Mouse (Mus musculus): ENCODE data around the gene Kdm2b. TPM values are rescaled to one million over a fixed set of nuclear protein-coding genes. Genes with fewer than 3 reads are reported as not detected.
A peak's percentile ranks its signal among the peaks of the same experiment; 100 is the strongest.

The Kdm2b gene
- total and polyA plus RNA-seq, 3 experiments: 29.2 to 48.9 TPM; not detected in 1

GRCm38 (mm10) chr5:122882256-122883050 is 107.2 kb downstream of the Kdm2b start:
- no peak for DNase-seq (ENCODE audit: low read depth, low spot score)
- Histone ChIP-seq H3K9me3 (replicated peaks; ENCODE audit: insufficient read depth, low read length) (no peaks in the 10 kb centered on the region), H3K79me2 (ENCODE audit: control insufficient read depth, insufficient read depth, low read length, poor library complexity) (peaks cover 2% of the 10 kb centered on the region; the same call in 1 of the 2 replicates), H3K36me3 (ENCODE audit: control insufficient read depth in 1 of 2, insufficient read depth in 2 of 2, low read length in 2 of 2) (peaks cover 1 to 2% of the 10 kb centered on the region in 2 experiments; a peak in 3 of 4 replicates), H3K27ac (ENCODE audit: control insufficient read depth, low read depth, low read length) (no peak overlapping the region), H3K27me3 (ENCODE audit: control insufficient read depth in 1 of 2, insufficient read depth in 2 of 2, low read length in 2 of 2) (no peaks in the 10 kb centered on the region), H3K9ac (ENCODE audit: control insufficient read depth, low read depth, low read length, poor library complexity, severe bottlenecking) (no peak overlapping the region), H3K4me1 (ENCODE audit: control insufficient read depth in 1 of 2, insufficient read depth in 2 of 2, low read length in 2 of 2) (peaks cover 4 to 5% of the 10 kb centered on the region in 2 experiments), H3K4me3 (ENCODE audit: control insufficient read depth in 1 of 2, insufficient read depth in 1 of 2, low read depth in 2 of 2, low read length in 2 of 2) (no peak overlapping the region)
- no peak for TF ChIP-seq SMC3 (IDR thresholded peaks at IDR 0.05; ENCODE audit: low read depth, low read length)
- TF ChIP-seq CHD2 (IDR thresholded peaks at IDR 0.05; ENCODE audit: low read length): no peak
- TF ChIP-seq TBP (IDR thresholded peaks at IDR 0.05; ENCODE audit: low read depth, low read length): no peak

DNA sequence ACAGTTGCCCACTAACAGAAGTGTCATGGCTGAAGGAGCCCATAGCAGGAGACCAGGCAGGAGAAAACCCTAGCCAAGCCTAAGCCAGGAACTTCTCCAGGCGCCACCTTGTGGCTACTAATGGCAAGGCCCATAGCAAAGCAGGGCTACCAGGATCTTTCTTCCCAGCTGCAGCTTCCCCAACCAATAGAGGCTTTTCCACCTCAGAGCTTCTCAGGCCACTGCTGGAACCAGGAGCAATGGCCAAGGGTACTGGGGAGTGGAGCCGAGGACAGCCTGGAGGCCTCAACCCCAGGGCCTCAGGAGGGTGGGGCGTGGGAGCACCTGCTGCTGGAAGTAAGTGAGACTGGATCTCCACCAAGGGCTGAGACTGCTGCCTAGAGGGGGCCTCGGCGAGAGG is 108.3 kb downstream of the Kdm2b start:
- TF ChIP-seq ELF1 (IDR thresholded peaks at IDR 0.05; ENCODE audit: low read depth, low read length) (no peak), MAZ (IDR thresholded peaks at IDR 0.05; ENCODE audit: low read depth, low read length) (no peak), TAL1 (IDR thresholded peaks at IDR 0.05; ENCODE audit: low read length) (no peak), NELFE (IDR thresholded peaks at IDR 0.05; ENCODE audit: low read depth, low read length) (no peak), UBTF (IDR thresholded peaks at IDR 0.05; ENCODE audit: borderline replicate concordance, insufficient read depth, low read depth, low read length) (no peak), POLR2A (IDR thresholded peaks at IDR 0.05; ENCODE audit: control insufficient read depth in 1 of 2, insufficient read depth in 1 of 2, low read depth in 1 of 2, low read length in 2 of 2, poor library complexity in 1 of 2) (0 out of 4 replicates have a peak, but pooled peaks of 1 of the 2 experiments have one; percentile 25), MYB (IDR thresholded peaks at IDR 0.05; ENCODE audit: low read depth, low read length) (no peak), CTCF (IDR thresholded peaks at IDR 0.05 in 2 of 3, conservative IDR thresholded peaks at IDR 0.05 in 1 of 3; ENCODE audit: control insufficient read depth in 1 of 3, insufficient read depth in 1 of 3, low read depth in 2 of 3, low read length in 3 of 3, poor library complexity in 1 of 3, severe bottlenecking in 1 of 3) (peak; percentile 86 to 88 (median 87)), CHD2 (IDR thresholded peaks at IDR 0.05; ENCODE audit: low read length) (no peak), ZC3H11A (IDR thresholded peaks at IDR 0.05; ENCODE audit: low read depth, low read length) (peak; percentile 49; the same call in 1 of the 2 replicates), NRF1 (IDR thresholded peaks at IDR 0.05; ENCODE audit: insufficient read depth, low read depth, low read length, poor library complexity, severe bottlenecking) (no peak), EP300 (IDR thresholded peaks at IDR 0.05; ENCODE audit: low read depth in 1 of 2, low read length in 2 of 2) (no peak), TCF12 (IDR thresholded peaks at IDR 0.05; ENCODE audit: low read depth, low read length) (no peak), RAD21 (IDR thresholded peaks at IDR 0.05; ENCODE audit: low read depth, low read length) (peak; percentile 54), MEF2A (IDR thresholded peaks at IDR 0.05; ENCODE audit: extremely low read depth, insufficient replicate concordance, low read depth, low read length, poor library complexity, severe bottlenecking) (no peak), ZMIZ1 (IDR thresholded peaks at IDR 0.05; ENCODE audit: low read depth, low read length) (no peak), MYC (IDR thresholded peaks at IDR 0.05; ENCODE audit: low read depth, low read length) (no peak), SMC3 (IDR thresholded peaks at IDR 0.05; ENCODE audit: low read depth, low read length) (peak; percentile 86), MAFK (IDR thresholded peaks at IDR 0.05; ENCODE audit: borderline replicate concordance, low read depth, low read length) (no peak), CHD1 (IDR thresholded peaks at IDR 0.05; ENCODE audit: low read depth, low read length) (no peak), BHLHE40 (IDR thresholded peaks at IDR 0.05; ENCODE audit: borderline replicate concordance, low read depth, low read length) (no peak), MAX (IDR thresholded peaks at IDR 0.05; ENCODE audit: low read length) (no peak), SIN3A (IDR thresholded peaks at IDR 0.05; ENCODE audit: low read length) (no peak), KAT2A (conservative IDR thresholded peaks at IDR 0.05; ENCODE audit: low read depth, low read length) (no peak)
- H3K79me2 ChIP-seq (ENCODE audit: control insufficient read depth, insufficient read depth, low read length, poor library complexity): no peaks in the 10 kb centered on the region; the same call in 1 of the 2 replicates
- H3K4me1 ChIP-seq (ENCODE audit: control insufficient read depth in 1 of 2, insufficient read depth in 2 of 2, low read length in 2 of 2): peaks cover 4 to 5% of the 10 kb centered on the region in 2 experiments
- peaks cover 2 to 3% of the 10 kb centered on the region in 2 experiments for H3K36me3 ChIP-seq (ENCODE audit: control insufficient read depth in 1 of 2, insufficient read depth in 2 of 2, low read length in 2 of 2)
- H3K4me3 ChIP-seq (ENCODE audit: control insufficient read depth in 1 of 2, insufficient read depth in 1 of 2, low read depth in 2 of 2, low read length in 2 of 2): no peak overlapping the region
- H3K9me3 ChIP-seq (replicated peaks; ENCODE audit: insufficient read depth, low read length): no peaks in the 10 kb centered on the region
- no peak overlapping the region for H3K27ac ChIP-seq (ENCODE audit: control insufficient read depth, low read depth, low read length)
- H3K9ac ChIP-seq (ENCODE audit: control insufficient read depth, low read depth, low read length, poor library complexity, severe bottlenecking): no peak overlapping the region
- peak; percentile 71 for DNase-seq (ENCODE audit: low read depth, low spot score)
- no peaks in the 10 kb centered on the region for H3K27me3 ChIP-seq (ENCODE audit: control insufficient read depth in 1 of 2, insufficient read depth in 2 of 2, low read length in 2 of 2)

Data from MEL (cell line).